Mouse (Mus musculus): ENCODE results near the gene Gdf1.

Gene Gdf1

DNA sequence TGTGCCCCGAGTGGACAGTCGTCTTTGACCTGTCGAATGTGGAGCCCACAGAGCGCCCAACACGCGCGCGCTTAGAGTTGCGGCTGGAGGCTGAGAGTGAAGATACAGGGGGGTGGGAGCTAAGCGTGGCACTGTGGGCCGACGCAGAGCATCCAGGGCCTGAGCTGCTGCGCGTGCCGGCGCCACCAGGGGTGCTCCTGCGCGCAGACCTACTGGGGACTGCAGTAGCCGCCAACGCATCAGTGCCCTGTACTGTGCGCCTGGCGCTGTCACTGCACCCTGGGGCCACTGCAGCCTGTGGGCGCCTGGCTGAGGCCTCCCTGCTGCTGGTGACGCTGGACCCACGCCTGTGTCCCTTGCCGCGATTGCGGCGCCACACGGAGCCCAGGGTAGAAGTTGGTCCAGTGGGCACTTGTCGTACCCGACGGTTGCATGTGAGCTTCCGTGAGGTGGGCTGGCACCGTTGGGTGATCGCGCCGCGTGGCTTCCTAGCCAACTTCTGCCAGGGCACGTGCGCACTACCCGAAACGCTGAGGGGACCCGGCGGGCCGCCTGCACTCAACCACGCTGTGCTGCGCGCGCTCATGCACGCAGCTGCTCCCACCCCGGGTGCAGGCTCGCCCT lies 1.2 kb downstream of the Gdf1 start:
- peak; percentile 47 for DNase-seq

DNA sequence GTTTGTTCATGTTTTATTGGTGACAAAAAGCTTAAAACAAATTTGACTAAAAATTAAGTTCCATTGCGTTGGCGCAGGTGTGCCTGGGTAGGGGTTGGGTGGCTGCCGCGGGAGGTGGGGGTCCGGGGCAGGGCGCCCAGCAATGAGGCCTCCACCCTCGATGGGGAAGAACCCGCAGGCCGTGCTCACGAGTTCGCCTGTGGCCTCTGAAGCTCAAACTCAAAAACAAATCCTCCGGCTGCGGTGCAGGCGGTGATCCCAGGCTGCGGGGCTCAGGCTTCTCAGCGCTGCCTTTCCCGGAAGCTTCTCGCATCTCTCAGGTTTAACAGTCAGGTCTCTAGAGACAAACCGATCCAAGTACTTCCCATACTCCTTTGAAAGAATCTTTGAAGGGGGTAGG lies 1.9 kb downstream of the Gdf1 start:
- no peak for DNase-seq

DNA sequence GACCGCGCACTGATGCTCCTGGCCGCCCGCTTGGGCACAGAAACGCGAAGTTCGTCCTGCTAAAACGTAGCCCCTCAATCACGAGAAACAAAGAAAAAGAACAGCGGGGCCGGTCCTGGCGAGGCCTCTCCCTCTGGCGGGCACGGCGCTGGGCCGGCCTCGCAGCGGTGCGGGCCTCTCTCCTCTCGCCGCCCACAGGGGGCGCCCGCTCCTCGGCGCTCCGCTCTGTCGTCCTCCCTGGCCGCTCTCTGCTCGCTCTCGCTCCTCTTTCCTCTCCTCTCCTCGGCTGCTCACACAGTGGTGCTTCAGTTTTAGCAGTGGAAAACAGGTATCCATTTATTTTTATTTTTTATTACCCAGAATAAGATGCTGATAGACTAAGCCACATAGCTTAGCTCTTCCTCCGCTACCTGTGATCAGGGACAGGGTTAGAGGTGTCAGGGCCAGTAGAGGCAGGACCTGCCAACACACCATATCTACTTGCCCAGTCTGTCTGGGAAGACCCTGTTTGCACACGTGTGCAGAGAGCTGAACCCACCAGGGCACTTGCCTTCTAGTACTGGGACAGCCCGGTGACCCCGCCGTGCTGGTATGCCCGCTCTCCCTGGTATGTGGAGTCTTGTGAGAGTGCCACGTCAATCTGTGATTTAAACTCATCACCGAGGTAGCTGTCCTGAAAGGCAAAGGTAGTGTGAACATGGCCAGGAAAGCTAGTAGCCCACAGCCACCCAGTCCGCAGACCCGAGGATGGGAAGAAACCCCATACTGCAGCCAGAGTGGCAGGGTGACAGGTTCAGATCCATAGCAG lies 2.7 kb downstream of the Gdf1 start:
- DNase-seq, result peak; percentile 83

DNA sequence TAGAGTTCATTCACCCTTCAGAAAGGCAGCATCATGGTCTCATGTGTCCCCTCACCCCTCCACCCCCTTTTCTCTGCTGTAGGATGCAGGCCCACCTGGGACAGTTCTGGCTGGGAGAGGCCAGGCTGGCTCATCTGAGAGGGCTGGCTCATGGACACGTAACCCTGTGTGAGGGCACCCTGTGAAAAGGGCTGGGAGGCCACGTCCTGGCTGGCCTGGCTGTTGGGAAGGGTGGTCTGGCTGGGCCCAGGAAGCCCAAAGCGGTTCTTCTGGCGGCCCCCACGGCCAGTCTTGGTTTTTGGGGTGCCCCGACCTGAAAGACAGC lies 3.2 kb downstream of the Gdf1 start:
- no peak for DNase-seq

DNA sequence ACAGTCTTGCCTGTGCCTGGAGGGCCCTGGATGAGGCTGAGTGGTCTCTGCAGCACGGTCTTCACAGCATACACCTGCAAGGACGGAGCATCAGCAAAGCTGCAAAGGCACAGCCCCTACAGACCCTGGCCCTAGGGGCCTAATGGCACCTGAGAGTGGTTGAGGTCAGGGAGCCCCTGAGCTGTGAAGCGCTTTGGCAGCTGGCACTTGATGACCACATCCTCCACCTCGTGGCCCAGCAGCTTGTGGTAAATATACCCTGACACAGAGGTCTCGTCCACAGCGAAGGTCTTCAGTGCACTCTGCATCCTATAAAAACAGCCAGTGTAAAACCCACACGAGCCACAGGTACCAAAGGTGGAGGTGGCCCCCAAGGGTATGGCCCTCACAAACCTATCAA lies 9.3 kb downstream of the Gdf1 start:
- no peak for DNase-seq

DNA sequence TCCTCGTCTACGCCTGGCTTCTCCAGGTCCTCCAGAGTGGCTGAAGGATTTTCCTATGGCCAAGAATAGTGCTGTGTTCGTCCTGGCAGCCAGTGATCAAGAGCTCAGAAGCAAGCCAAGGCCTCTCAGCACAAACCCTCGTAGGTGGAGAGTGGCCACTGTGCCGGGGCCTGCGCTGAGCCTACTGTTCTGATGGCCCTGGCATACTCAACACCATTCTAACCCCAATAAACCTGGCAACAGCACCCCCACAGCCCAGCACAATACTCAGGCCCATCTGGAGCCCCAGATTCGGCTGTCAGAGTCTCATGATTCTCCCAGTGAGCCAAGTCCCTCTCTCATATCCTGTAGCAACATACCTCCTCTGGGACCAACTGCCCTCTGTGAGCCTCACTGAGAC lies 11.0 kb downstream of the Gdf1 start:
- peak; percentile 52 for DNase-seq

DNA sequence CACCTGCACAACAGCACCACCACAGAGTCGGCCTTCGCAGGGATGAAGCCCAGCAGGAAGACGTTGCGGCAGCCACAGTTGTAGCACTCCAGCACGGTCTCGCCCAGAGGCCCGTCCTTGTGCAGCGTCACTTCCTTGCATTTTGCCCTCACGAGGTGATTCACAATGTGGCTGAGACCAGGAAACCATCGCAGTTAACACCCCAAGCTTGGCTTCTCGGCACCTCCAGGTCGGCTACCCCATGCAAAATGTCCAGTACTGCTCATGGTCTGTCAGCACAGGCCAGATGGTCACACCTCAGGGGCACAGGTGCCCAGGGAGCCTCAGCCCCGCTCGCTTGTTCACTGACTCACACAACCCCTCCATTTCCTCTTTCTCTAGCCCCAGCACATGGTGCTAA lies 12.4 kb downstream of the Gdf1 start:
- DNase-seq, result peak; percentile 63

DNA sequence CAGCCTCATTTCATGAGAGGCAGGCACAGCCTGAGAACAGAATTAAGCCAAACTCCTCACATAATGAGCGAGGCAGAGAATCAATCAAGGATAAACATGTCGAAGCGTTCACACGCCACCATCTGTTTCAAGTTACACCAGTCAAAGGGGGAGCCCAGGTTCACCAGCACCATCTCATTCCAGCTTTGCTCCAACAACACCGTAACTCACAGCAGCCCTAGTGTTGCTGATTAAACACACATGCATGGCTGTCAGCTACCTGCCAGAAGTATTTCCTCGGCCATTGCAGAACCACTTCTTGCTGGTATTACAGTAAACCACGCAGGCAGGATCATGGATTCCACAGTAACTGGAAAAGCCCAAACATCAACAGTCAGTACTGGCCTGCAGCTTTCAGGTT lies 13.5 kb downstream of the Gdf1 start:
- DNase-seq, result no peak

DNA sequence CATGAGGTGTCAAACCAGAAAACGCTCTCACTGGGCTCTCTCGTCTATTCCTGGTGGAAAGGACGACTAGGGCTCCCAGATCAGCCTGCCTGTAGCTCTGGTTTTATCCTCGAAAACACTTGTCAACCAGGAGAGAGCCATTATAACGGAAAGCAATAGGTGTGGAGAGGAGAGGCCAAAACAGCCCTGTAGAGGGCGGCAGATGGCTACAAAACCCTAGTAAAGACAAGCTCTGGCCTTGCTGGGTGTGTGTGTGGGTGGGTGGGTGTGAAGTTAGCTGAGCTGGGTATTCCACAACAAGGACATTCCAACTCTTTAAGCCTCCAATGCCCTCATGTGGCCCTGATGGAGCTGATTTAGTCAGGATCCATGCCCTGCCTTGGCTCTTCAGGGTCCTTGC lies 14.1 kb downstream of the Gdf1 start:
- peak; percentile 51 for DNase-seq

DNA sequence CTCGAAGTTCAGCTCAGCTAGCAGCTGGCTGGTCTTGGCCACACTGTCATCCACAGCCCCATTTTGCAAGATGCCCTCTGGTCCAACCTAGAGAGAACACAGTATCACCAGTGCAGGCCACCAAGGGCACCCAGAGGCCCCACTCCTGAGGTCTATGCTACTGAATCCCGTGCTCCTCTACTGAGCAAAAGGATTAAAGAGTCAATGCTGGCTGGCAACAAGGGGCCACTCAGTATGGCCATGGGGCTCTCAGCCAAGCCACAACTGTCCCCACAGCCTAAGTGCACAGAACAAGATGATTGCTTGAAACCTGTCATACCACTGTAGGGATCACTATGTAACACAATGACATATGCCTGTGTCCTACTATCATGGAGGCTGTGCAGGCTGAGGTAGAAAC lies 14.7 kb downstream of the Gdf1 start:
- no peak for DNase-seq

DNA sequence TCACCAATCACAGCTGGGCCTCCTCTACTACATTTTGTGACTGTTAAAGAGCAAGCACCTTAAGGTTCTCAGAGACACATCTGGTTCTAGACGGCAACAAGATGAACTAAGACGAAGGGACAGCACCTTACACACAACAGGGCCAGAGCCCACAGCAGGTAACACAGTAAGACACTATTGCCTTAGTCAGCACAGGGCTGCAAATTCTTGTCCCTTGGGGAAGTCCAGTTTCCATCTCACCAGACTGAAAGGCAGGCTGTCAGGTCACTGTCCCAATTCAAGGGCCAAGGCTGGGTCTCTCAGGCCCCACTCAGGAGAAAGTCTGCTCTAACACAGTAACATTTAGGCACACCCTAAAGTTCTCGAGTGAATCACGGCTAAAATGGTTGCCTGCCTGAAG lies 17.8 kb downstream of the Gdf1 start:
- no peak for DNase-seq

DNA sequence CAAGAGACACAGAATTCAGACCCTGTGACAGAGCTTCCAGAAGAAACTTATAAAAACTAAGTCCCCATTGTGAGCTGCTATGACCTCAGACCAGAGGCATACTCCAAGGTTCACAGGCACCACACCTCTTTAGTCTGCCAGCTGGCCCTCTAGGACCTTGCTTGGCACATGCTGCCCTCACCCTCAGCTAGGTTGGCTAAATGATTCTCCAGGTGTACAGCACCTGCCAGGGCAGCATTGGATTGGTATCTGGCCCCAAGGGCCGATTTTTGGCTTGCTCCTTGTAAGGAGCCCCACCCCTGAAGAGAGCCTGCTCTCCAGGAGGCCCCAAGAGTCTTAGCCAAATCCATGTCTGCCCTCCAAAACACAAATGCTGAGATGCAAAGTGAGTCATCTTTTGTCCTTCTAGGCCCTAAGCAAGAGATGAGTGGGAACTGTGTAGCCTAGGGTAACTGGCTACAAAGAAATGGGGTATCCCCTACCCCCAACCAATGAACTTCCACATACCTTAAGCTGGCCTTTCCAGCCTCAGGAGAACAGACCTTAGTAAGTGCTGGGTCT lies 18.3 kb downstream of the Gdf1 start:
- DNase-seq, result no peak

DNA sequence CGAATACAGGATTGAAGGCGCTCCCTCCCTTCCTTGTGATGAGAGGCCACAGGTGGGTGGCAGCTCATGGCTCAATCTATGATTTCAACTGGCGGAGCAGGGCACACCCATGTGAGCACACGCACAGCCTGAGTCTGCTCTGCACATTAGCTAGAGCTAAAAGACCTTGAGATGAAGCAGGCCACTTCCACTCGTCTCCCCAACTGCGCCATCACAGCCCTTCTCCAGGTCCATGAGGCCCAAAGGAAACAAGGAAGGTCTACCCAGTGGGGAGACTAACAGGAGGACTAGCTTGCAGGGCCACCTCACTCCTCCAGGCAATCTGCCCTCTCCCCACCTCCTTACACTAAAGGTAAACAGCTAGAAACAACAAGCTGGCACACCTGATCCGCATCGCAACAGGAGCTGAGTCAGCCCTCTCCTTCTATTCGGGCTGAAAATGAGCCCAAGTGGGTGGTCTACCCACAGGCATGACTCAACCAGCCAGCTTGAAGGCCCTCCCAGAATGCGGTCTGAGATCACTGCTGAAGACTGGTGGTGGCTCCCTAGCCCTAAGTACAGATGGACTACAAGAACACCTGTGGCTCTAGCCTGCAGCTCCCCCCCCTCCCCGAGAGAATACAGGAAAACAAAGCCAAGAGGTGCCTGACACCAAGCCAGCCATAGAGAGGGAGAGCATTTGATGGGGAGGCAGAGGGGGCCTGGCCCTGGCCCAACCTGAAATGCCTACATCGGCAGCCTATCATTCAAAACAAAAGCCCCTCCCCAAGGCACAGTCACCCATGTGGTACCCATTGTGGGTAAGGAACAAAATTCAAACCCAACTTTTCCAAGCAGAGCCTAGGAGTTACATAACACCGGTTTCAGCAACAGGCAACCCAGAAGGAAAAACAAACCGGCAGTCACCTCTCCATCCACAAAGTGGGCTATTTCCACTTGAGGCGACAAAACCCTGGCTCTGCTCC lies 21.7 kb downstream of the Gdf1 start:
- DNase-seq, result no peak

DNA sequence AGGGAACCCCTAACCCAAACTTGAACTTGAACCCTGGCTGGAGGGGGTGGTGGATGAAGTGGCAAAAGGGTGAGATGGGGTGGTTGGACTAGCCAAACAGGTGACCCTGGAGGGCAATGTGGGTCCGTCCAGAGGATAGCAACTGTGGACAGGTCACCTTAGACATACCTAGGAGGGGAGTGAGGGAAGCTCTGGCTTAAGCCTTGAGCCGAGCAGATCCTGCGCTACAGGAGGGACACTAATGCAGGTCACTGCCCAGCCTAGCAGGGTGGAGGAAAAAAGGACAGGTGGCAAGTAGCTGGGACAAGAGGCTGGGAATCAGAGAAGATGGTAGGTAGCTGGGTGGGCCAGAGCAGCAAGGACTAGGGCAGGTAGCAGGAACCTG lies 22.4 kb downstream of the Gdf1 start:
- no peak for DNase-seq

DNA sequence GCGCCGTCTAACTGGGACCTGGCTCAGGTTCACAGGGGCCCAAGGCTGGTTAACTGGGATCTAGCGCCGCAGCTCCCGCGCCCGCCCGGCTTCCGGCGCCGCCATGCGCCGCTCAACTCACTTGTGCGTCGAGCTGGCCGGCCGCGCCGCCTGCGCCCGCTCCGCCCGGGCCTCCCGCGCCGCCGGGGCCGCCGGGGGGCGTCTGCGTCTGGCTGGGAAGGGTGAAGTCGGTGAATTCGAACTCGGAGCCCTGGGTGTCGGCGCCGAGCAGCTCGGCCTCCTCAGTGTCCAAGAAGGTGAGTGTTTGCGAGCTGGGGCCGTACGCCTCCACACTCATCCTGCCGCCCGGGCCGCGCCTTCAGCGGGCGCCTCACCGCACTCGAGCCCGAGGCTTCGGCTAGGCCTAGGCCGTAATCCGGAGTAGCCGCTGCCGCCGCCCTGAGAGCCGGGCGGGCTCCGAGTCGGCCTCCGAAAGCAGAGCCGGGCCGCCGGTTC lies 23.1 kb downstream of the Gdf1 start:
- DNase-seq, result no peak

DNA sequence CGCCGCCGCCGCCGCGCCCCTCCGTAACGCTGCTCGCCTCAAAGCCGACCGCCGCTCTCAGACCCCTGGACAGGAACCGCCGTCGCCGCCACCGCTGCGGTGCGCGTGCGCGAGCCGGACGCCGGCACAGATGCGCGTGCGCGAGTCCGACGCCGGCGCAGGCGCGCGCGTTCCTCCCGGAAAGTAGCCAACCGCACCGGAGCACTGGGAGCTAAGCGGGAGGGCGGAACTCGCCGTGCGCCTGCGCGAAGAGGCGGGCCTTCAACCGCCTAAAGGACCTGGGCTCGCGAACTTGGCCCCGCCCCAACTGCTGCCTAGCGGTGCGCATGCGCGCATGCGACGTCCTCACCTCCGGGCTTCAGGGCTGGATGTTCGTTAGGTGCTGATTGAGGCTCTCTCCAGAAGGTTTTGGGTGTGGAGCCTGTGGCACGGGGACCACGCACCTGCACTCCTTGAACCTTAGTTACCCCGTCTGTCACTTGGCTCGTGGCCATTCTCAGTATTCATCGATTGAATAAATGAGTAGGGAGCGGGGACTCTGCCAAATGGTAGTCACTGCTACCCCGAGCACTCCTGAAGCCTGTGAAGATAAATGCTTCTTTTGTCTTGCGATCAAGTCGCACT lies 23.7 kb downstream of the Gdf1 start, which contains the start of gene Upf1:
Gene Upf1, minus strand, starts transcription at position 85 of the 624 bp plus-strand sequence.
- peak; percentile 100 for DNase-seq

DNA sequence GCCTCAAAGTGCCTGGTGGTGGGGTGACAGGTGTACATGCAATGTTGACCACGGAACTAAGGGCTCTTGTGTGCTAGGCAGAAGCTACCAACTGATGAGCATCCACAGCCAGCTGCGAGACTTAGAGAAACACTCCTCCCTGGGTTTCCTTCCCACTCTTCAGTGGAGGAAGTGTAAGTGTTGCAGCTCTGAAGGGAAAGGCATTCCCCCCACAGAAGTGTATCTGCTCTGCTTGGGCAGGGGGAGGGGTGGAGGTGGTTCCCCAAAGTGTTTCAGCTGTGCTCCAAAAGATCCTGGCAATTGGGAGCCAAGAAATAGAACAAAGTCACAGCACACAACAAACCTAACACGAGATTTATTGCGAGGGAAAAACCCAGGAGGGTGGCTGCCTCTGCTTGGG lies 24.4 kb downstream of the Gdf1 start:
- DNase-seq, result no peak

DNA sequence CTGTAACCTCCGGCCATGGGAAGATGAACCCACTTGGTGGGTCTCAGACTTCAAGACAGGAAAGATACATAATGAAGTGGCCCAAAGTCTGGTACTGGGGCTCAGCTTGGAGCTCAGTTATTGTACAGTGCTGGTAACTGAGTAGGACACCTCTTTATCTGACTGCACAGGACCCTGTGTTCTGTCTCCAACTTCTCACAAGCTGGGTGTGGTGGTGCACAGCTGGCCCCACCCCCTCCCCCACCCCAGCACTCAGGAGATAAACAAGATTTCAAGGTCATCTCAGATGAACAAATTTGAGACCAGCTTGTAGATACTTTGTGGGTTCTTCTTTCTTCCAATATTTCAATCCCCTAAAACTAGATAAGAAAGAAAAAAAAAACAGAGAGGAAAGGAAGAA lies 26.5 kb downstream of the Gdf1 start:
- DNase-seq, result no peak

DNA sequence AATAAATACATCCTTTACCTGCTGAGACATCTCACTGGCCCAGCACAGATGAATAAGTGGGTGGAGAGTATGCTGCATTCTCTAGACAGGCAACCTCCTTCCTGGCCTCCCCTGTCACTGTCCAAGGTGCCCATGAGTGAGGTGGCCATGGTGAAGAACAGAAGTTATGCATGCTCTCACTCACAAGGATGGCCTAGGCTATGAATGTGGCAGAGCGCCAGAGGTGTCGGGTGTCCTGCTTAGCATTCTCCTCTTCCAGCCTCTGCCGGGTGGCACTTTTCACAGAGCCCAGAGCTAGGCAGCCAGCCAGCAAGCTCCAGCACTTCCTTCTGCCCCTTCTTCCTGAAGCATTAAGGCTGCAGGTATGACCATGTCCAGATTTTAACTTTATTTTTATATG lies 29.8 kb downstream of the Gdf1 start:
- DNase-seq, result no peak

DNA sequence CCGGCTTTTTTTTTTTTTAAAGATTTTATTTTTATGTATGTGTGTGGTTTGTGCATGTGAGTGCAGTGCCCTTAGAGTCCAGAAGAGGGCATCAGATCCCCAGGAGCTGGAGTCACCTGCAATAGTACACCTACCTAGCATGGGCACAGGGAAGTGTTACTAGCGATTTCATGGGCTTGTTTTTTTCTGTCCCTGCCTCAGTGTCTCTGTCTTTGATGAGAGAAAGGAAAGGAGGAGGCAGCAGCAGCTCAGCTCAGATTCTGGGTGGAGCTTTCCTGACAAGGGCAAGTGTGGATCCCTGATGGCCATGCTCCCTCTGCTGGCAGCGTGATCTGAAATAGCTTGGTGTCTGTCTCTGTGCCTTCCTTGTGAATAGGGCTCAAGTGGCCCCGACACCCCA lies 31.2 kb downstream of the Gdf1 start:
- no peak for DNase-seq

DNA sequence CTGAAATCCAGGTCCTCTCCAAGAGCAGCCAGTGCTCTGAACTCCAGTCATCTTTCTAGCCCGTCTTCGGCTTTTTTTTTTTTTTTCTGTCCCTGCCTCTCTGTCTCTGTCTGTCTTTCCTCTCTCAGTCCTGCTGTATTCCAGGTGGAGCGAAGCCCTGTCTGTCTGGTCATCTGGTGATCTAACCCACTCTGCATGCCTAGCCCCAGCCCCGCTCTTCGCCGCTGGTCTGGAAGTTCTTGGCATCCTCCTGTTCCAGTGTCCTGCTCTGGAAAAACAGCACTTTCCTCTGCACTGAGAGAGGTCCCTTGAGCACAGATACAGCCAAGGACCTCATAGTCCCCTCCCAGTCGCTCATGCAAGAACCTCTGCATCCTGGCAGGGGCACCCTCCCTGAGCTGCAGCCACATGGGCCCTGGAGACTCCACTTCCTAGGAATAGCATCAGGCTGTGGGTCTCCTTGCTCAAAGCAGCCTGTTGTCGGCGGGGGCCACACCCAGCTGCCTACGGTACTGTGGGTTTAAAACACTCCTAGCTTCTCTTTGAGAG lies 31.9 kb downstream of the Gdf1 start:
- DNase-seq, result no peak

DNA sequence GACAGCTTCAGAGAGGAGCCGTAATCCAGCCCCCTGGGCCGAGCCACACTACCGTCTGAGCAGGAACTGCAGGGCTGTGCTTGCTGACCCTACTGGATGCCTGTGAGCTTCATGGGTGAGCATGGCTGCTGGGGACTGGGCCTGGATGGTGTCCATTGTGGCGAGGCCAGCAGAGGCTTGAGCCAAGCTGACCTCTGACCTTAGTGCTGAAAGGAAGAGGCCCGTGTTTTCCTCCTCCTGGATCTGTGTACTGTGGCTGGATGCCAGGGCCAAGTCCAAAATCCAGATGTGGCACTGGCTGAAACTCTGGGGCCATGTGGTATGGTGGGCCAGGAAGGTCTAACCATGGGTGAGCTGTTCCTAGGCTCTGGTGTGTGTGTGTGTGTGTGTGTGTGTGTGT lies 34.4 kb downstream of the Gdf1 start:
- DNase-seq, result no peak

Data from cerebellum, adult 11 months (tissue).